Mouse (Mus musculus) layer of hippocampus, adult 8-10 months (tissue): ENCODE results near the gene Cdk18. TPM values are rescaled to one million over a fixed set of nuclear protein-coding genes. Genes with fewer than 3 reads are reported as not detected.

ENCODE experiments used
- DNase-seq, 2 experiments: peaks; one replicate each; pipeline ENCODE4 v3.0.0; 2022; ENCODE audit warnings: low spot score in 2 of 2
- total RNA-seq, 4 experiments: library from RNA; stranded (reverse); gene quantifications; 2 replicates each; pipeline ENCODE4 v1.2.4; 2022

Cdk18 gene
- total RNA-seq, 4 experiments from 2014 or later = 25.8 to 30.9 (median 27.6) TPM

- DNase-seq = no peak
These were observed 10.7 kb upstream of the Cdk18 start for GRCm38 (mm10) chr1:132150171-132150570.

DNA sequence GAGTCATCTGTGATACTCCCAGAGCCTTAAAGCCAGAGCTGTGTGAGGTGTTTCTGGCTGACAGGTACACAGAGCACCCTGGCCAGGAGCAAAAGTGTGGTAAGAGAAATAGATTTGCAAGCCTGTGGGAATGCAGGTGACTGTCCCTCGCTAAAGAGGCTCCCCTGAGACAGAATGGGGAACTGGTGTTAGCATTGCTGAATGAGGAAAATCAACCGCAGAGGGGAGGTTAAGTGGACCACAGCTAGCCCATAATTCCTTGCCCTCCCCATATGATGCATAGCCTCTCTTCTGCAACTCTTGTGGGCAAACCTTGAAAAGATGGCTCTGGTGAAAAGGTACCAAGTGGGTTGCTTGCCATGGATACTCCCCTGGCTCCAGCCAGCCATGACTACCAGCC is 9.9 kb upstream of the Cdk18 start:
- DNase-seq = no peak

GRCm38 (mm10) chr1:132145973-132146685 is 6.6 kb upstream of the Cdk18 start:
- DNase-seq = no peak

DNA sequence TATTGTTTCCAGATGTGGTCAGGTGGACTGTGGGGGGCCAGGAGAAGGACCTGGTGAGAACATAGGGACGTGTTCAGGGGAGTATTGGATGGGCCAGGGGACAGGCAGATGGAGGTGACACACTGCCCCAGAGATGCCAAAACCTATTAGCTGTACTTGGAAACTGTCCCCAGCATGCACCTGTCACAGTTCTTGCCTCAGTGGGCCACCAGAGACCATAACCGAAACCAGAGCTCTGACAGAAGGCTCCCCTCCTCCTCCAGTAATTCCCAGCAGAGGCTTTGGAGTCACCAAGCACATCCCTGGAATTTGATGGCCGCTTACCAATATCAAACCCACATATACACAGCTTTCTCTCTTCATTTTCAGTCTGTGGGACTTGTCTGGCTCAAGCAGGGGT is 5.4 kb upstream of the Cdk18 start:
- DNase-seq = no peak

- peak; percentile 63 to 78 for DNase-seq
These were observed 4.7 kb upstream of the Cdk18 start for GRCm38 (mm10) chr1:132144223-132144622.

- DNase-seq = no peak
These were observed 4.2 kb upstream of the Cdk18 start for GRCm38 (mm10) chr1:132143730-132144129.

DNA sequence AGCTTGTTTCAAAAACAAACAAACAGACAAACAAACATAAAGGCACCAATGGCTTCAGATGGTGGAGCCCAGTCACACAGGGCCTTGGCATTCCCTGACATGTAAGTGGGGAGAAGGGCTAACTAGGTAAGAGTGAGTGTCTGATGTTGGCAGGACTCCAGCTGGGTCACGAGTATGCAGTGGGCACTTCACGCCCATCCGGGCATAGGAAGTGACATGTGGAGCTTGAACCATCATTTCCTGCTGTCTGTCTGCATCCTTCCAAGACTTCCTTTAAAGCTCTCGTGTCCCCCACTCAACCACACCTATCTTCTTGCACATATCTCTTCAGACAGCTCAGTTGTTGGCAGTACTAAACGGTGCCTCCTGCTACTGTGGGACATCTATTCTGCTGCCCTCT is 3.6 kb upstream of the Cdk18 start:
- no peak for DNase-seq

DNA sequence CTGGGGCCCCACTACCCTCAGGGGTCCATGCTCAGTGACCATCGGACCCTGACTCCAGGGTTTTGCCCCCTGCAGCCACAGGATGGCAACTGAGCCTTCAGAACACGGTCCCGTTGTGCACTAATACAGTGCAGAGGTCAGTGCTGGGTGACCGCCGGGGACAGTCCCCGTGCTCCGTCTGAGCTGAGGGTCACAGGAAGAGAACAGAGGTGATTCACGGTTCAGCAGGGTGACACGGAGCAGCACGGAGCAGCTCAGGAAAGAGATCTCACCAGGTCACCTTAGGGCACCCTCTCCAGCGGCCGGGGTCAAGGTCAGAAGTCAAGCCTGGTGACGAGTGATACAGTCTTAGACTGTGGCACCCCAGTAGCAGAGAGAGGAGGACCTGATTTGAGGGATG is 2.3 kb upstream of the Cdk18 start:
- DNase-seq = no peak

- DNase-seq = no peak
These were observed 1.7 kb upstream of the Cdk18 start for GRCm38 (mm10) chr1:132141166-132141565.

- DNase-seq = no peak
These were observed 1.1 kb upstream of the Cdk18 start for GRCm38 (mm10) chr1:132140574-132140973.

DNA sequence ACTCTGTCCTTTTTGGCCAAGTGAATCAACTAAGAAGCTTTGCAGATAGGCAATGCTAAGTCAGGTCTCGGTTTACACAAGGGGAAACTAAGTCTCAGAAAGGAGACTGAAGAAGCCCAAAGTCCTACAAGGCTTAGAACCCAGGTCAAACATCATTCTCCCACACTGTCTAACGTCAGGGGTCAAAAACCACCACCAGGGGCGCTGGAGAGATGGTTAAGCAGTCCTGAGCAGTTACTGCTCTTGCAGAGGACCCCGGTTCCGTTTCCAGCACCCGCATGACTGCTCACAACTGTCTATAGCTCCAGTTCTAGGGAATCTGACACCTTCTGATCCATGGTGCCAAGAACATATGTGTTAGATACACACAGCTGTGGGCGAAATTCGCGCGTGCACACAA is 687 bp upstream of the Cdk18 start:
- DNase-seq = no peak

DNA sequence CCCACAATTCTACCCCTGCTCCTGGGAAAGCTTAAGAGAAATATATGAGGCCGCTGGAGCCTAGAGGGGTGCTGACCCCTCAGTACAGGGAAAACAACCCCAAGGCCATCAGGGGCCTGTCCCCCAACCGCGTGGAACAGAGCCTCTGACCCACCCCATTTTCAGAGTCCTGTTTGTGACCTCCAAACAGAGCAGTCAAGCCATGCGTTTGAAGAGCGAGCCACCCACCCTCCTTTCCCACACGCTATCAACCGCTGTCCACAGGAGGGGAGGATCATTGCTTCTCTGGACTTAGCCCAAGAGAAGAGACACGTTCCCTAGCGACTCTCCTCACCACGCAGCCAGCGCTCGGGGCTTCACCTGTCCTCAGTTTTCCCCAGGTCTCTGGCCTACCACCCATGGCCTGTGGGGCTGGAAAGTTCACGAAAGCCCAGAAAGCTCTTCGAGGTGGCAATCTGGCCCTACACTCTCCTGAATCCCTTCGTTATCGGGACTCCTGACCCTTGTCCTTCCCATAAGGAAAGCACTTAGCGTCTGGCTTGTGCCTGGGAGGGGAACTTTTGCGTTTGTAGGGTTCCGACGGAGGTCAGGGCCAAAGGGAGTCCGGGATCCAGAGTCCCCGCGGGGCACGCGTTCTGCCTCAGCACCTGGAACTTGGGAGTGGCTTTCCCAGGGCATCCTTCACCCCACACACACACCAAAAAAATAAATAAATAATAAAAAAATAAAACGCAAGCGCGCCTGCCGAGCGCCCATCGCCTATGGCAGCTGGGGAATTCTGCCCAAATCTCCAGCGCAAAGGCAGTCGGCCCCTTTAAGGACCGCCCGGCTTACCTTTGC is 688 bp downstream of the Cdk18 start:
- no peak for DNase-seq

- DNase-seq = no peak
These were observed 1.4 kb downstream of the Cdk18 start for GRCm38 (mm10) chr1:132137935-132138575.

DNA sequence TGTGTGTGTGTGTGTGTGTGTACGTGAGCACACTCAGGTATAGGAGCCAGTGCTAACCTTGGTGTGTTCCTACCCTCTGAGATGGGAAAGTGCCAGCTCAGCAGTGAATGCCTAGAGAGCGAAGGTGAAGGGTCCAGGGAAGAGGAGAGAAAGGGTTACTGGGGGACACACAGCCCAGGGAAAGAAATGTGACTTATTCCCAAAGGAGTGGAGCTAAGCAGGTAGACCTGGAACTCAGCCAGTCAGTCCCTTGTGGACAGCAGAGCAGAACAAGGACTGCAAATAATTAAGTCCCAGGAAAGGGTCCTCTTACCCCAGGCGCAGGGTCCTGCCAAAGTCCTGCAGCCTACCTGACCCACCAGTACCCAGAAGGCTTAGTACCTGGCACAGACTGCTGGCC is 2.6 kb downstream of the Cdk18 start:
- DNase-seq = no peak

DNA sequence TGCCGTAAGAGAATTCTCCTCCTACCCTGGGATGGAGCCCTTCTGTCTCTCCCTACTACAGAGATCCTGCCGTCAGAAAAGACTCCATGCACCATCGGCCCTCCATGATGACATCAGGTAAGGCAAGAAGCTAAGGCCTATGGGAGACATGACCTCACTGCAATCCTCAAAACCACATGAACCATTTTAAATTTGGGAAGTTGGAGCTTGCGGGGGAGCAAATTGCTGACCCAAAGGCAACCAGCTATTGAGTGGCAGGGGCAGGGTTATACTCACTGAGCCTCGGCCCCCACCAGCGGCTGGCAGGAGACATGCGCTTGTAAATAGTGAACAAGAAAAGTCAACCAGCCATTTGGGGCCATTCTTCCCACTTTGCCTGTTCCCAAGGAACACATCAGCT is 3.9 kb downstream of the Cdk18 start:
- no peak for DNase-seq

DNA sequence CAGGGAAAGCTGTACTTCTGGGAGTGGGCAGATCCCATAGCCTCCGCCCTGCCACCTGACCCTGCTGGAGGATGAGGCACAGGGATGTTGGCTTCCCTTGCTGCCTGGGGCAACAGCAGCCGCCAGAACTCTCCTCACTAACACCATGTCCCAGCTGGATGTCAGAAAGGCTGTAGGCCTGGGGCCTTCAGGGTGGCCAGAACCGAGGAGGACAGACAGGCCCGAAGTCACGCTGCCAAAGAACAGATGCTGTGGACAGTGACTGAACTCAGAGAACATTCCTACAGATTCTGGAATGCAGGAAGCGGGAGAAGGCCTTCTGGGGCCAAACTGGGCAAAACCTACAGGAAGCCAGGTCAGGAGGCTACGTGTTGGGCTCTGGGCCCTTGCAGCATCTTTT is 11.2 kb downstream of the Cdk18 start:
- DNase-seq = no peak

DNA sequence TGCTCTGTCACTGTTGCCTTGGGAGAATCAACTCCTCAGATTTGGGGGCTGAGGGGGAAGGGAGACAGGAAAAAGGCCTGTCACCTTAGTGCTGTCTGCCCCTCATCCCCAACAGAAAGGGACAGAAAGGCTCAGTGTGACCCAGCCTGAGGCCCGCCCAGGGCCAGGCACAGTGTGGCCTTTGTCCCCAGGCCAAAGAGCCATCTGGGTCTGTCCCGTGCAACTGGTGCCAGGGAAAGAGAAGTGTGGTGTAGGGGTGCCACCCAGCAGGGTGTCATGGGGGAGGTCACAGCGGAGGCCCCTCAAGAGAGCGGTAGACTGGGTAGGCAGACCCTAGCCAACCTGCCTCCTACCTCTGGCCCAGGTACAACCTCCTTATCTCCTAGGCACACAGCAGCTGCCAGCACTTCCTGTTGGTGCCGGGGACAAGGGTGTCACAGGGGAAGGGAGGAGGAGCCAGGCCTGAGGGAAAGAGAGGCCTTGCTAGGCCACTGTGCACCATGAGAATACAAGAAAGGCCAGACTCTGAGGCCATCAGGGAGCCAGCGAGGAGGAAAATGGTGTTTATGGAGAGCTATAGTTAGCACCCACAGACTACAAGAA is 13.6 kb downstream of the Cdk18 start:
- peak in 1 of 2 experiments; percentile 63 for DNase-seq

DNA sequence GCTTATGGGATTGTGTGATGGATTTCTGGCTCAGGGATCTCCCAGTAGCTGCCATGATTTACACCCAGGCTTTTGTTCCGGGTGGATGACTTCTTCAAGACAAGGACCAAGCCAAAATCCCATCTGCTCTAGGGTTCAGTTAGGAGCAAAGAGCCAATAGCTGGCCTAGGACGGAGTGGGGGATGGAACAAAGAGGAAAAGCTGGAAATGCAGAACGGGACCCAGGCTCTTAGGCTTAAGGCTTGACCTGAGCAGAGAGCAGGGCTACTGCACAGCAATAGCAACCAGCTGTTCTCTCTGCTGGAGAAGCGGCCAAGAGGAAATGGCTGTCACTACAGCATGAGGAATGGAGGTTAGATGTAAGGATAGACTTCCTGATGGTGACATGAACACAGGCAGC is 14.2 kb downstream of the Cdk18 start:
- DNase-seq = no peak

GRCm38 (mm10) chr1:132123420-132124014 is 16.0 kb downstream of the Cdk18 start:
- DNase-seq = no peak

GRCm38 (mm10) chr1:132121895-132122294 is 17.6 kb downstream of the Cdk18 start:
- peak; percentile 60 to 69 for DNase-seq

DNA sequence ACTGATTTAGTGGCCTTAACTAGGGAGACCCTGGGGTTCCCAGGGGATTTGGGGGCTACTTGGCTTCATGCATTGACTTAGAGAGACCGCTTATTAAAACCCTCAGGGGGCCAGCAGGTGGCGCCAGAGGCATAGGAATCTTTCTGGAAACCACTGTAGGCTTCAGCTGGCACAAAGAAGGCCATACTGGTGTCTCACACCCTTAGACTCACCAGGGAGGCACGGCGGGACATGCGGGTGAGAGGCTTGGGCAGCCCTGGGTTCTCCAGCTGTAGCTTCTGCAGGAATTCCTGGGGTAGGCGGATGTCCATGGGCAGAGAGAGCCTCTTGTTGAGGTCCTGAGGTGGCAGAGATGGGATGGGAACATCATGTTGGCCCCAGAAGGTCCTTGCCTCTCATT is 18.2 kb downstream of the Cdk18 start:
- peak; percentile 78 to 93 for DNase-seq
